Mouse (Mus musculus) yolk sac, embryonic 10.5 days (tissue): Measurements from ENCODE around the gene Mical2.

ENCODE experiments used
- DNase-seq: peaks from one replicate; pipeline ENCODE4 v3.0.0-alpha.2; 2017; ENCODE audit warnings: low spot score

The Mical2 gene

GRCm38 (mm10) chr7:112278648-112279047 is 53.0 kb downstream of the Mical2 start:
- DNase-seq, result no peak

GRCm38 (mm10) chr7:112280474-112280873 is 54.8 kb downstream of the Mical2 start:
- DNase-seq, result no peak

- no peak for DNase-seq
Measured at GRCm38 (mm10) chr7:112283606-112284310, 58.1 kb downstream of the Mical2 start.

- no peak for DNase-seq
Measured at GRCm38 (mm10) chr7:112285573-112285972, 59.9 kb downstream of the Mical2 start.

GRCm38 (mm10) chr7:112288352-112289107 is 62.9 kb downstream of the Mical2 start:
- DNase-seq, result no peak

GRCm38 (mm10) chr7:112289514-112289913 is 63.9 kb downstream of the Mical2 start:
- no peak for DNase-seq

- no peak for DNase-seq
Measured at GRCm38 (mm10) chr7:112289990-112290389, 64.3 kb downstream of the Mical2 start.

GRCm38 (mm10) chr7:112293456-112294104 is 67.9 kb downstream of the Mical2 start:
- no peak for DNase-seq

- DNase-seq, result no peak
Measured at GRCm38 (mm10) chr7:112295426-112296221, 70.0 kb downstream of the Mical2 start.

GRCm38 (mm10) chr7:112298032-112298431 is 72.4 kb downstream of the Mical2 start:
- DNase-seq, result no peak

GRCm38 (mm10) chr7:112298871-112299422 is 73.3 kb downstream of the Mical2 start:
- DNase-seq, result no peak

- DNase-seq, result no peak
Measured at GRCm38 (mm10) chr7:112299521-112300096, 74.0 kb downstream of the Mical2 start.

- no peak for DNase-seq
Measured at GRCm38 (mm10) chr7:112300141-112300540, 74.5 kb downstream of the Mical2 start.

GRCm38 (mm10) chr7:112301052-112301451 is 75.4 kb downstream of the Mical2 start:
- DNase-seq, result no peak

GRCm38 (mm10) chr7:112304382-112304781 is 78.7 kb downstream of the Mical2 start:
- DNase-seq, result no peak

GRCm38 (mm10) chr7:112309289-112310016 is 83.8 kb downstream of the Mical2 start:
- no peak for DNase-seq

GRCm38 (mm10) chr7:112310017-112310360 is 84.3 kb downstream of the Mical2 start:
- no peak for DNase-seq

GRCm38 (mm10) chr7:112313211-112313610 is 87.6 kb downstream of the Mical2 start:
- DNase-seq, result no peak

- DNase-seq, result no peak
Measured at GRCm38 (mm10) chr7:112313670-112314069, 88.0 kb downstream of the Mical2 start.

GRCm38 (mm10) chr7:112316239-112316638 is 90.6 kb downstream of the Mical2 start:
- no peak for DNase-seq

- DNase-seq, result no peak
Measured at GRCm38 (mm10) chr7:112317491-112317890, 91.8 kb downstream of the Mical2 start.
